Mouse (Mus musculus): ENCODE results near the gene Armh3.

DNA sequence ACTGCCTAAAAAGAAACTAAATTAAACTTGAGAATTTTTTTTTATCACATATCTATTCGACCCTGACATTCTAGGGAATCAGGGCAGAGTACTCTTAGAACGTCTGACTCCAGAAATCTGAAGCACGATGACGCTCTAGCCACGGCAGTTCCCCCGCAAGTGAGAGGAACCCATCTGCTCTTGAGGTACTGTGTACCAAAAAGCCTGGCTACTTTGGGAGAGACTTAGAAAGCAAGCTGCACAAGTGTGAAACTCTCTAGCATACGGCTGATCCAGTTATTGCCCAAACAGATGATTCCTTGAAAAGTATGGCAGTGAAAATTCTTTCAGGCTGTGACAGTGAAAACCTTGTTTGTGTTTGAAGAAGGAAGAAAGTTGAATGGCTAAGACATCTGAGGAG lies 41.6 kb downstream of the Armh3 start:
- no peak for TF ChIP-seq CTCF (IDR thresholded peaks at IDR 0.05; ENCODE audit: extremely low read depth, insufficient read depth, low read length)
- TF ChIP-seq POLR2A (IDR thresholded peaks at IDR 0.05; ENCODE audit: extremely low read depth, insufficient read depth, low read length) = no peak

Data from cortical plate, adult 2 months (tissue).